Mouse (Mus musculus) E14TG2a.4 (cell line): ENCODE results near the gene Brpf3.

Experiments
- H3K27me3 ChIP-seq: 2 replicates; pipeline ENCODE4 v1.6.1; 2014; ENCODE audit warnings: low read length, control low read depth; ENCODE audit not compliant: insufficient read depth
- H3K36me3 ChIP-seq: 2 replicates; pipeline ENCODE4 v1.6.1; 2014; ENCODE audit warnings: low read length, control low read depth; ENCODE audit not compliant: insufficient read depth
- H3K4me1 ChIP-seq: replicated peaks from 2 replicates; pipeline ENCODE4 v1.6.1; 2014; ENCODE audit warnings: low read depth, low read length, control low read depth
- H3K4me3 ChIP-seq: replicated peaks from 2 replicates; pipeline ENCODE4 v1.5.1; 2014; ENCODE audit warnings: mild to moderate bottlenecking, low read length
- H3K9me3 ChIP-seq: 2 replicates; pipeline ENCODE4 v1.6.1; 2014; ENCODE audit warnings: low read length, control low read depth
- CTCF ChIP-seq: conservative IDR thresholded peaks from 2 replicates; pipeline ENCODE4 v1.5.1; 2014; ENCODE audit warnings: low read length
- NANOG ChIP-seq: IDR thresholded peaks from 2 replicates; pipeline ENCODE4 v1.6.1; 2014; ENCODE audit warnings: borderline replicate concordance, low read length, mixed read lengths
- POU5F1 ChIP-seq: IDR thresholded peaks from 2 replicates; pipeline ENCODE4 v1.6.1; 2014; ENCODE audit warnings: low read length, borderline replicate concordance

Gene Brpf3

GRCm38 (mm10) chr17:28800671-28801412 lies at the start of gene Brpf3:
Gene Brpf3 (plus strand): TSS chr17:28801090.
- no peak for TF ChIP-seq CTCF
- no peak for TF ChIP-seq NANOG
- no peak for TF ChIP-seq POU5F1
- H3K27me3 ChIP-seq: no peaks in the 10 kb centered on the region
- H3K4me3 ChIP-seq: peak within 1 kb of the TSS; percentile 84
- peaks cover 59% of the 10 kb centered on the region for H3K36me3 ChIP-seq
- H3K4me1 ChIP-seq: peaks cover 66% of the 10 kb centered on the region
- H3K9me3 ChIP-seq: no peaks in the 10 kb centered on the region

- Histone ChIP-seq H3K4me1 (peaks cover 21% of the 10 kb centered on the region), H3K9me3 (no peaks in the 10 kb centered on the region), H3K4me3 (no peak overlapping the region), H3K27me3 (no peaks in the 10 kb centered on the region), H3K36me3 (no peaks in the 10 kb centered on the region)
- TF ChIP-seq NANOG: no peak
- no peak for TF ChIP-seq POU5F1
- no peak for TF ChIP-seq CTCF
Measured at GRCm38 (mm10) chr17:28756447-28756846, 44.4 kb upstream of the Brpf3 start.

DNA sequence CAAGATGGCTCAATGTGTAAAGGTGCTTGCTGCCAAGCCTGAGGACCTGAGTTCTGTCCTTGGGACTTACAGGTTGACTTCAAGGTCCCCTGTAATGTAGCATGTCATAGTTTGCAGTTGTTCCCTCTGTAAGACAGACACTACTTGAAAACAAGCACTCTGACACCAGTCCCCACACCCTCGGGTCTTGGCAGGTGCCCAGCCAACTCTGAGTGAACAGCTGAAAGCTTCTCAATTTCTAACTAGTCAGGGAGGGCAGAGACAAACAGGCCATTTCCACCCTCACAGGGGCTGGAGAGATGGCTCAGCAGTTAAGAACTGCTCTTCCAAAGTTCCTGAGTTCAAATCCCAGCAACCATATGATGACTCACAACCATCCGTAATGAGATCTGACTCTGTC lies 43.4 kb upstream of the Brpf3 start:
- Histone ChIP-seq H3K27me3 (no peaks in the 10 kb centered on the region), H3K4me3 (no peak overlapping the region), H3K36me3 (no peaks in the 10 kb centered on the region), H3K4me1 (peaks cover 21% of the 10 kb centered on the region), H3K9me3 (no peaks in the 10 kb centered on the region)
- TF ChIP-seq NANOG (no peak), POU5F1 (no peak), CTCF (no peak)

DNA sequence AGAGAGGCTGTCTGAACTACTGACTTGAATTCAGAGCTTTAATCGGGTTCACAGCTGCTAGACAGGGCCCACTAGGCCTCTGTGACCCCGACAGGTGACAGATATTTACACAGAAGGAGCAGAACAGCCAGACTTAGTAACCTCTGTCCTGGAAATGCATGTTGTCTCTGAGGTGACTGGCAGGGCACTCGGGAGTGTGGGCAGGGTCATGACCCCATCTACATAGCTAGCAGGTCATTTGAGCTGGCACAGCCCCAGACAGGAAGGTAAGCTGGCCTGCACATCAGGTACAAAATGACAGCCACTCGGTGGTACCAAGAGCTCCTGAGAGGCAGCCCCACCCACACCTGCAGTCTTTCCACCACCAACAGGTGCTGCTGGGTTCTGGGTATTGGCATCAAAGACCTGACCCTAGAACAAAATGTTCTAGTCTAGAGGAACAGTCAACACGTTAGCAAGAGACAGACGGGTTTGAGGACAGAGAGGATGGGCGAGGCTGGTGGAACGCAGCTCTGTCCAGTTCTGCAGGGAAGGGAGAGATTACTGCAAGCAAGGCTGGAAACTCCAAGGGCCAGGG lies 40.1 kb upstream of the Brpf3 start:
- TF ChIP-seq CTCF: no peak
- no peak for TF ChIP-seq NANOG
- no peak for TF ChIP-seq POU5F1
- Histone ChIP-seq H3K9me3 (no peaks in the 10 kb centered on the region), H3K4me3 (no peak overlapping the region), H3K4me1 (peaks cover 21% of the 10 kb centered on the region), H3K36me3 (no peaks in the 10 kb centered on the region), H3K27me3 (0 out of 2 replicates have a peak, but pooled peaks cover 3% of the 10 kb centered on the region)

GRCm38 (mm10) chr17:28761871-28762270 lies 39.0 kb upstream of the Brpf3 start:
- Histone ChIP-seq H3K36me3 (no peaks in the 10 kb centered on the region), H3K9me3 (no peaks in the 10 kb centered on the region), H3K4me3 (no peak overlapping the region), H3K27me3 (0 out of 2 replicates have a peak, but pooled peaks cover 3% of the 10 kb centered on the region), H3K4me1 (peaks cover 13% of the 10 kb centered on the region)
- TF ChIP-seq NANOG (no peak), POU5F1 (no peak), CTCF (peak; percentile 96)

DNA sequence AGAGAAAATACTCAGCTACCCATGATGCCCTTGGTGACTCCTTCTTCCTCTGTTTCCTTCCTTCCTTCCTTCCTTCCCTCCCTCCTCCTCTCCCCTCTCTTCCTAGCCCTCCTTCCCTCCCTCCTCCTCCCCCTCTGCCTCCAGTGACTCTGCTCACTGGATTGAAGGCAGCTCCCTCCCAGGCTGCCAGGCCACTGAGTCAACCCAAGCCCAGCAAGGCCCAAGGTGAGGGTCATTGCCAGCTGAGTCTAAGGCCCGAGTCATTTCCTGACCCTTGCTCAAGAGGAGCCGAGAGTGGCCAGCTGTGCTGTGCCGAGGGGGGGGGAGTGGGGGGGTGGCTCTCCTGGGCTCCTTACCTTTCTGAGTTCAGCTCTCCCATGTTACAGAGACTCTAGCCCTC lies 34.7 kb upstream of the Brpf3 start:
- H3K9me3 ChIP-seq: no peaks in the 10 kb centered on the region
- TF ChIP-seq NANOG (no peak), POU5F1 (no peak), CTCF (no peak)
- peaks cover 37% of the 10 kb centered on the region for H3K27me3 ChIP-seq
- no peak overlapping the region for H3K4me3 ChIP-seq
- no peaks in the 10 kb centered on the region for H3K36me3 ChIP-seq
- peaks cover 24% of the 10 kb centered on the region for H3K4me1 ChIP-seq

GRCm38 (mm10) chr17:28766781-28767515 lies 33.9 kb upstream of the Brpf3 start:
- H3K4me1 ChIP-seq: peaks cover 24% of the 10 kb centered on the region
- no peaks in the 10 kb centered on the region for H3K36me3 ChIP-seq
- H3K27me3 ChIP-seq: peaks cover 45% of the 10 kb centered on the region
- H3K4me3 ChIP-seq: no peak overlapping the region
- no peak for TF ChIP-seq NANOG
- no peak for TF ChIP-seq CTCF
- TF ChIP-seq POU5F1: no peak
- no peaks in the 10 kb centered on the region for H3K9me3 ChIP-seq

- Histone ChIP-seq H3K36me3 (peaks cover 4% of the 10 kb centered on the region; the same call in 1 of the 2 replicates), H3K27me3 (peaks cover 47% of the 10 kb centered on the region), H3K4me3 (peak within 1 kb of the TSS; percentile 82), H3K4me1 (peaks cover 30% of the 10 kb centered on the region), H3K9me3 (no peaks in the 10 kb centered on the region)
- TF ChIP-seq NANOG (no peak), CTCF (no peak), POU5F1 (no peak)
Measured at GRCm38 (mm10) chr17:28769121-28769874, 31.6 kb upstream of the Brpf3 start, which contains the start of gene Mapk13. Gene Mapk13 (plus strand): TSS chr17:28769297.
